Mouse (Mus musculus) hindbrain, embryonic 13.5 days (tissue): ENCODE results near the gene Btbd35f14. TPM values are rescaled to one million over a fixed set of nuclear protein-coding genes. Genes with fewer than 3 reads are reported as not detected.
"Not testable (repeated sequence)": the region's sequence is repeated elsewhere in the genome, so short reads cannot be mapped to it uniquely, and the experiment has no call there.

Source experiments
- ATAC-seq: fragments of 200-750 bp; cut with Nextera tagmentation; 2 replicates; pipeline ENCODE4 v1.8.0; 2017; ENCODE audit warnings: moderate TSS enrichment; ENCODE audit not compliant: low FRiP score
- H3K27ac ChIP-seq: fragments of 300-500 bp; sonication (generic); 2 replicates; pipeline ENCODE4 v1.5.1; 2015; ENCODE audit warnings: inconsistent platforms, mild to moderate bottlenecking, moderate library complexity
- H3K27me3 ChIP-seq: fragments of 300-500 bp; sonication (generic); 2 replicates; pipeline ENCODE4 v1.6.1; 2015; ENCODE audit warnings: mild to moderate bottlenecking, inconsistent platforms
- H3K36me3 ChIP-seq: fragments of 300-500 bp; sonication (generic); 2 replicates; pipeline ENCODE4 v1.6.1; 2015; ENCODE audit warnings: mild to moderate bottlenecking, inconsistent platforms
- H3K4me1 ChIP-seq: fragments of 300-500 bp; sonication (generic); replicated peaks from 2 replicates; pipeline ENCODE4 v1.6.1; 2015; ENCODE audit warnings: inconsistent platforms
- H3K4me2 ChIP-seq: fragments of 300-500 bp; sonication (generic); 2 replicates; pipeline ENCODE4 v1.6.1; 2015; ENCODE audit warnings: inconsistent platforms, mild to moderate bottlenecking, moderate library complexity
- H3K4me3 ChIP-seq: fragments of 300-500 bp; sonication (generic); 2 replicates; pipeline ENCODE4 v1.5.1; 2015; ENCODE audit warnings: mild to moderate bottlenecking, inconsistent platforms
- H3K9ac ChIP-seq: fragments of 300-500 bp; sonication (generic); 2 replicates; pipeline ENCODE4 v1.6.1; 2015; ENCODE audit warnings: mild to moderate bottlenecking, inconsistent platforms
- H3K9me3 ChIP-seq: fragments of 300-500 bp; sonication (generic); 2 replicates; pipeline ENCODE4 v1.6.1; 2016; ENCODE audit warnings: inconsistent platforms
- WGBS: fragments of 180-500 bp; shearing (Covaris S2); methylation state at CpG from one replicate; pipeline ENCODE4 v1.1.7; 2015; 5-methylcytosine and 5-hydroxymethylcytosine counted together
- polyA plus RNA-seq: library from polyadenylated mRNA; unstranded; fragments of >200 nt; fragmentation: Nextera tagmentation; extraction: Ambion mirVana; gene quantifications from 2 replicates; pipeline ENCODE4 v1.2.1, GENCODE M21; 2015

The Btbd35f14 gene
- not detected in 2 replicates for polyA plus RNA-seq

DNA sequence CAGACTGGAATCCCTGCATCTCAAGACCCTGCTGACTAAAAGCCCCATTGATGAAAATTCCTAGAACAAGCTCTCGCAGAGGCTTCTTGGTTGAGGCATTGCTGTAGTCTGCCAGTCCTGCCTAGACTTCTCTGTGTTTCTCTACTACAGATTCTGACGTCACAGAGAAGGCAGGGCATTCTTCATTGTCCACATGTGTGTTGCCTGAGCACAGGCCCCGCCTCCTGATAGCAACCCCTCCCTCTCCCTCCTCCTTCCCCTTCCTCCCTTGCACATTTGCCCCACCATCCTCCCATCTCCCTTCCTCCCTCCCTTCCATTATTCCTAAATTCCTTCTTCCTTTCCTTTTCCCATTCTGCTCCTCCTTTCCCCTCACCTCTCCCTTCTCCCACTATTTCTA lies at the start of gene Btbd35f14:
Gene Btbd35f14, minus strand, starts transcription at position 101 of the 400 bp plus-strand sequence.
- not testable (repeated sequence) for H3K27ac ChIP-seq, ATAC-seq, H3K27me3 ChIP-seq, H3K4me1 ChIP-seq, H3K9me3 ChIP-seq, H3K36me3 ChIP-seq, H3K4me2 ChIP-seq, H3K9ac ChIP-seq, H3K4me3 ChIP-seq
- no CpG with 5 or more reads among the region's 3 CpGs for WGBS

DNA sequence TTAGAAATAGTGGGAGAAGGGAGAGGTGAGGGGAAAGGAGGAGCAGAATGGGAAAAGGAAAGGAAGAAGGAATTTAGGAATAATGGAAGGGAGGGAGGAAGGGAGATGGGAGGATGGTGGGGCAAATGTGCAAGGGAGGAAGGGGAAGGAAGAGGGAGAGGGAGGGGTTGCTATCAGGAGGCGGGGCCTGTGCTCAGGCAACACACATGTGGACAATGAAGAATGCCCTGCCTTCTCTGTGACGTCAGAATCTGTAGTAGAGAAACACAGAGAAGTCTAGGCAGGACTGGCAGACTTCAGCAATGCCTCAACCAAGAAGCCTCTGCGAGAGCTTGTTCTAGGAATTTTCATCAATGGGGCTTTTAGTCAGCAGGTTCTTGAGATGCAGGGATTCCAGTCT lies 45.3 kb downstream of the Btbd35f14 start, which contains the start of gene Btbd35f13:
Gene Btbd35f13, plus strand, starts transcription at position 301 of the 400 bp plus-strand sequence.
- not testable (repeated sequence) for H3K9ac ChIP-seq, H3K27me3 ChIP-seq, H3K9me3 ChIP-seq, H3K4me1 ChIP-seq, H3K4me2 ChIP-seq, ATAC-seq, H3K27ac ChIP-seq, H3K36me3 ChIP-seq, H3K4me3 ChIP-seq
- WGBS = 87% methylated on average over 2 of the region's 3 CpGs

Other genes with a start within 250 kb of the Btbd35f14 start
- gene Btbd35f15, start 125.0 kb downstream of the Btbd35f14 start, polyA plus RNA-seq = not detected in 2 replicates
- not detected in 2 replicates for gene Btbd35f13, start 45.2 kb downstream of the Btbd35f14 start, polyA plus RNA-seq